Mouse (Mus musculus) T-helper 2 cell (primary cell): ENCODE measurements around the gene Qpctl.

Experiments used
- in situ Hi-C: fragments of 300-600 bp; cut with MboI, MseI; formaldehyde crosslinking; loops from one replicate; pipeline ENCODE4 v1.15.1; 2025; ENCODE audit warnings: high pct_unique_total_duplicates

The Qpctl gene

DNA sequence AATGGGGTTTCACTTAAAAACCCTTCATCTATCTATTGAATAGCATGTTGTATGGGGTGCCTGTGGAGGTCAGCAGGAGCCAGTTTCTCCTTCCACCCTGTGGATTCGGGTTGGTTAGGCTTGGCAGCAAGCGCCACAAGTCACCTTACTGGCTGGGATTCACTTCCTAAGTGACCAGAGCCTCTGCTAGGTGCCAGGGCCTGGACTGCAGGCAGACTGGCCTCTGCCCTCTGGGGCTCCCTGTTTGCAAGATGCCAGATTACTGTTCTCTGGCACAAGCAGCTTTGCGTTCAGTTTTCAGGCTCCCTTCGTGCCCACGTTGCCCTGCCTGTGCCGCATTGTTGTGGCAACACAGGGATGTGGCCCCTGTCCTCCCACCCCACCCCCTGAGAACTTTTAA lies 24.4 kb downstream of the Qpctl start:
- in situ Hi-C loops: no loop called here

DNA sequence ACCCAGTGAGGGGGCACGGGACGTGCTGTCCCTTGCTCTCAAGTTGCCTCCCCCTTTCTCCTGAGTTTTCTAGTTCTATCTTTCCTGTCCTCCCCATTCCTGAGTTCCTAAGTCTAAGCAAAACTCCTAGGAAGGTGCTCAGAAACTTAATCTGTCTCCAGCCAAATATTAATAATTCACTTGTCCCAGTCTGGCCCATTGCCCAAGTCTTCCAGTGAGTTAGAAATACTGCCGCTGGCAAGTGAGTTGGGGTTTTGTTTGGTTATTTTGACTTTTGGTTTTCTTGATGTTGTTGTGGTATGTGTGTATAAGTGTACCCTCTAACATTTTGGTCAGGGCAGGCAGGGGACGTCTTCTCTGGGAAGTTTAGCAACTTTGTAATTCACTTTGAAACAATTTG lies 27.4 kb downstream of the Qpctl start:
- in situ Hi-C loops: no loop called here

DNA sequence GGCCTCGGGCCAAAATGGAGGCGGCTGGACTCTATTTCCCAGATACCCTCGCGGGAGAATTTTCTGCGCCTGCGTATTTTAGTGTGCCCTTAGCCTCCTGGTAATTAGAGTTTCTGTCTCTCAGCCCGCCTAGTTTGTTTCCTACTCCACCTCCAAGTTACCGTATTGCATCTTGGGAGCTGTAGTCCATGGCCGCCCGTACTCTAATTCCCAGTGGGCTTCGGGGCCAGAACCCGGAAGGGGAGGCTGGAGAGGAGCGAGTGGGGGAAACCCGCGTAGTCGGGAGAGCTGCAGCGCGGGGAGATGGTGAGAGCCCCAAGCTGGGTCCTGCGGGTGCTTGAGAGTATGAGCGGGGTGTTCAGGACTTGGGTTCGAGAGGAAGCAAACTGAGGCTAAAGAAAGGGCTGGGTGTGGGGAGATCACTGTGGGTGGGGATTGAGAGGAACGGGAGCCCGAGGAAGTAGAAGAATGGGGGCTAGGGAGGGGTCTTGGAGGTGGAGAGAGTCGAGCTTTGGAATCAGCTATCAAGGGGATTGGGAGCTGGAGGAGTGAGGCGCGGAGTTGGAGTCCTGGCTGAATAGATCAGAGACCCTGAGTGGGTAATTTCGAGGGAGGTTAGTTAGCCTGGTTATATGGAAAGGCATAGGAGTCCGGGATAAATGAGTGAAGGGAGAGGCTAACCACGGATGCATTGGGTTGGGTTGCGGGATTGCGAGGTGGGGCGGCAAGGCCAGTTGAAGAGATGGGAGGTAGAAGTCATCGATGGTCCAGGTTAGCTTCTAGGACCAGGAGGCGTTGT lies 29.3 kb downstream of the Qpctl start, which contains the start of gene Fbxo46:
TSS of gene Fbxo46 (plus strand) at position 229 of the 799 bp plus-strand sequence.
- in situ Hi-C loops: no loop called here

DNA sequence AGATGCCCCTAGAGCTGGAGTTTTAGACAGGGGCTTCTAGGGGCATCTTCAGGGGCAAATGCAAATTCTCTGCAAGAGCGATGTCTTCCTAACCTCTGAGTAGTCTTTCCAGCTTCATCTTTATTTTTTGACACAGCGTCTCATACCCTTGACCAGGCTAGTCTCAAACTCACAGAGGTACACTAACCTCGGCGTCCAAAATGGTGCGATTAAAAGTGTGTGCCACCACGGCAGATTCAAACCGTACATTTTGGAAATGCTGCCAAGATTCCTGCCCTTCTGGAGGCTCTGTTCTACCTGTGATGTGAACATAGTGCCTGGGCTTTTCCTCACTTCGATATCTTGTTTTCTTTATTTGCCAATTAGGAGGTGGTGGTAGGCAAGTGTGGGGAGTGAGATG lies 30.0 kb downstream of the Qpctl start:
- in situ Hi-C loops: no loop called here

DNA sequence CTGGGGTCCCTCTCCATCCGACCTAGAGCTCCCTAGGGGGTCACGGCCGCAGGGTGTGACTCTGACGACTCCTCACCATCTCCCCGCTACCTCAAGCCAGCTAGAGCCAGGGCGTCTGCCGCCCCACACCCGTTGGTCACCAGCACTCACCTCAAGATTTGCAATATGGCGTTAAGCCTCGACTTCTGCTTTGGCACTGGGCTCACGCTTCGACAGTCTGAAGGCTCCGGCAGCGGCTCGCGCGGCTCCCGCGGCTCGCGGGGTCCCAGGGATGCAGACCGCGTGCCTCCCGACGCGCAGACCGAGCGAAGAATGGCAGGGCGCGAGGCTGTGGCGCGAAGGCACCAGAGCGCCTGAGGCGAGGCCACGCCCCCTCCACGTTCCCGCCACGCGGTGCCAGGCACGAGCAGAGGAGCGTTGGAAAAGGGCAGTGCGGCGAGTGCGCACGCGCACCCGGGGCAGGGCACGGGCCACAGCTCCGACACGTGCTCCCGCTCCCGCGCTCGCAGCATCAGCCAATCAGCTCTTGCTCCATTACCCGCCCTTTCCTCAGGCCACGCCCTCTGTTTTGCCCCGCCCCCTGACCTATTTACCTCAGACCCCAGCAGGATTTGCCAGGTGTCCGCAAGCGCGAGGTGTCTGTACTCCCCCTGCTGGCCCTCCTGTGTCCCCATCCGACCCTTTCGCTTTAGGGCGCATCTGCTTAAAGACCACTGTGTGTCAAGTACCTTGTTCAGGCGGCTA lies 30.9 kb downstream of the Qpctl start, which contains the start of gene Gm4969:
TSS of gene Gm4969 (minus strand) at position 341 of the 744 bp plus-strand sequence.
- in situ Hi-C loops: no loop called here

DNA sequence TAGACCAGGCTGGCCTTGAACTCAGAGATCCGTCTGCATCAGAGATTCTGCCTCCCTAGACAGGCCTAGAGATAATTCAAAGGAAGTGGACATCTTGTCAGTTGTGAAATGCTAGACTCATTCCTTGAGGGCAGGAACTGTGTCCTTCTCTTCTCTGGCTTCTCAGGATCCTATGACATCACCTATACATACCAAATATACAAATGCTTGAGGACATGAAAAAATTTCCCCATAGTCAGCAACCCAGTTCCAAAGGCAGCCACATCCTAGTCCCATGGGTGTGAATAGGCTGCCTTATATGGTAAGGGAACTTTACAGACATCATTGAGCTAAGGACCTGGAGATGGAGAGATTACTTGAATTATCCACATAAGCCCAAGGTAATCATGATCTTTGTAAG lies 39.5 kb downstream of the Qpctl start:
- in situ Hi-C loops: no loop called here

DNA sequence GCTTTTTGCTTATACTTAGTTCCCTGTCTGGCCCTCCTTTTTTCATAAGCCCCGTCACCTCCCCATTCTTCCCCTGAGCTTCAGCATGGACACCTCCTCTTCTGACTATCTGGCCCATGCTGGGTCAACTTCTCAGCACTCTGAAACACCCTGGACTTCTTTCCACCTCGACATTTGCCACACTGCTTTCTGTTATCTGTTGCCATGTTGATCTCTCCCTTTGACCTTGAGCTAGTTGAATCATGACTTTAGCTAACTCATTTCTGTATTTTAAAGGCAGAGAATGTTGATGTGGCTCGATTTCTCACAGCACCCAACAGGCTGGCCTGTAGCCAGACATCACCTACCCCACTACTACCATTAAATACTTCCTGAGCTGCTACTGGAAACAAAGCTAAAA lies 41.7 kb downstream of the Qpctl start:
- in situ Hi-C loops: no loop called here

DNA sequence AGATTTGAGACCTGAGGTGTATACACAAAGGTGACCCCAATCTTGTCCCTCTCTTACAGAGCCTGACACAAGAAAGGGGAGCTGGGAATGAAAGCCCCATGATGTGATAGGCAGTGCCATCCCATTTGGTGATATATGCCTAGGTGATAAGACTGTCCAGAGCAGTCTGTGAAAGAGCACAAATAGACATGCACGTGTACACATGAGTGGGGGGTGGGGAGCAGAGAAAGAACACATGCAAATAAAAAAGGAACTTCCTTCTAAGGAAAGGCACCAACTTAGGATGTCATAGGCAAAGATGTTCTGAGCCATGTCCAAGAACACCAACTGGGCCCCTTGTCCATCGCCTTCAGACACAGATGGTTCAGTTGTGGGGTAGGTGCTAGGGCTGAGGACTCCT lies 44.6 kb downstream of the Qpctl start:
- in situ Hi-C loops: no loop called here

DNA sequence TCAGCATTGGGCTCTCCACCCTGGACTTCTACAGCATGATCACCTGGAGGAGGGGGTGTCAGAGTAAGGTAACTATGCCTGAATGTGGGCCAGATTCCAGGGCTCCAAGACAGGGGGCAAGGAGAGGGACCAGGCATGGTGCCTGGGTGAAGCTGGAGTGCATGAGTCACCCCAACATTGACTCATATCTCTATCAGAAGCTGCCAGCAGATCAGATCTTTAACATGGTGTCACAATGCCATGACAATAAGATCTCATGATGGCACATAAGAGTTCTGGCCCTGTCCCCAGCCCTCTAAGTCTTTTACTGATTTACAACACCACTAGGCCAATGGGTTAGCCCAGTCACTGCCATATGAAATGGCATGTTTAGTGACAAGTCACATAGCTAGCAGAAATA lies 45.4 kb downstream of the Qpctl start:
- in situ Hi-C loops: no loop called here

DNA sequence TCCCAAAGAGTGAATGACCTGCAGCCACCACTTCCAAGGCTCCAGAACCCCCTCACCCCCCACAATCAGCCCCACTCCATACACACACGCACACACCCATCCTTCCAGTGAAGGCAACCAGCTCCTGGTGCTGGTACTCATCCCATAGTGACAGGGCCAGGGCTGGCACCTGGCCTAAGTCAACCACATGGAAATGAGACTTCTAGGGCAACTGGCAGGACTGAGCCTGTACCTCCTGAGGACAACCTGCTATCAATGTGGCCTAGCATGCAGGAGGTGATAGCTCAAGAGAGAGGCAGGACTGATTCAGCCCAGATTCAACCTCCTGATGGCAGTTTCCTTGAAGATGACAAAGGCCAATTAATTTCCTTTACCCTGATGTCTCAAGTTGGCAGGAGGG lies 48.8 kb downstream of the Qpctl start:
- in situ Hi-C loops: no loop called here

DNA sequence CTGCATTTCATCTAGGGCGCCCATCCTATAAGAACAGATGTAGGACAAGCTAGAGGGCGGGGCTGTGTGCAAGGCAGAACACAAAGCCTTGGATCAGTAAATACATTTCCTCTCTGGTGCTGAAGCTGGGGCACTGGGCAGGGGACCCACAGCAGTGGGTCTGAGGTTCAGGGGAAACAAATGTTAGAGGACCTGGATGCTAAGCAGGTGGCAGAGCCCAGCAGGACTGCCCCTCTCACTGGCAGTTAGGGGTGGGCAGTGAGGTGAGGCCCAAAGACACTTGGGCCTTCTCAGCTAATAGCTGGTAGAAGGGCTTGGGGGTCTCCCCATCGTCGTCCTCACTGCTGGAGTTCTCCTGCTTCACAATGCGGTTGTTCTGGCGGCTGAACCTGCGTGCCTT lies 50.3 kb downstream of the Qpctl start:
- in situ Hi-C loops: no loop called here

DNA sequence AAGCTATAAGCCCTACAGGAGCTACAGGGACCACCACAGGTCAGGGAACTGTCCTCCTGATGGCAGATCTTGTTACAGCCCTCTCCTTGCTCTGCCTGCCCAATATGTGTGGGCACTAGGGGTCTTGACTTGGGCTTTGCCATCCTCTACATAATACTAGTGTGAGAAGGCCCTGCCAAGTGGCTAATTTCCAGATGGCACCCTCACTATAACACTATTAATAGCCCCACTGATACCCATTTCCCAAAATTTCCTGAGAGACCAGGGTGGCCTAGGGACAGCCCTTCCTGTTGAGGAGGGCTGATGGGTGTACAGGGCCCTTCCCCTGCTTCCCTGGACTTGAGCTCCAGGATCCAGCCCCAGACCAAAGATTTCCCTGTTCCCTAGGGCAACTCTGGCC lies 51.2 kb downstream of the Qpctl start:
- in situ Hi-C loops: no loop called here

DNA sequence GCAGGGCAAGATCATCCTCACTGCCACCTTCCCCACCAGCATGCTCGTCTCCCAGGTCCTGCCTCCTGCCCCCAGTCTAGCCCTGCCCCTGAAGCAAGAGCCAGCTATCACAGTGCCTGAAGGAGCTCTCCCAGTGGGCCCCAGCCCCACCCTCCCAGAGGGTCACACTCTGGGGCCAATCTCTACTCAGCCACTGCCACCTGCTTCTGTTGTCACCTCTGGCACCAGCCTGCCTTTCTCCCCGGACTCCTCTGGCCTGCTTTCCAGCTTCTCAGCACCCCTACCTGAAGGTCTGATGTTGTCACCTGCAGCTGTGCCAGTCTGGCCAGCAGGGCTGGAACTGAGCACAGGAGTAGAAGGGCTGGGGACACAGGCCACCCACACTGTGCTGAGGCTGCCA lies 51.9 kb downstream of the Qpctl start:
- in situ Hi-C loops: no loop called here

DNA sequence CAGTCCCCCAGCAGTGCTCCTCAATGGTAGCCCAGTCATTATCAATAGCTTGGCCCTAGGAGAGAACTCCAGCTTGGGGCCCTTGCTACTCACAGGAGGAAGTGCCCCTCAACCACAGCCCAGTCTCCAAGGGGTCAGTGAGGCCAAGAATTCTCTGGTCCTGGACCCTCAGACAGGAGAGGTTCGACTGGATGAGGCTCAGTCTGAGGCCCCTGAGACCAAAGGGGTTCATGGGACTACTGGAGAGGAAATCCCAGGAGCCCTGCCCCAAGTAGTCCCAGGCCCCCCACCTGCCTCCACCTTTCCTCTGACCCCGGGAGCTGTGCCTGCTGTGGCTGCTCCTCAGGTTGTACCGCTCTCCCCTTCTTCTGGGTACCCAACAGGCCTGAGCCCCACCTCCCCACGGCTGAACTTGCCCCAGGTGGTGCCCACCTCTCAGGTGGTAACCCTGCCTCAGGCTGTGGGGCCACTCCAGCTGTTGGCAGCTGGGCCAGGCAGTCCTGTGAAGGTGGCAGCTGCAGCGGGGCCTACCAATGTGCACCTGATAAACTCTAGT lies 52.6 kb downstream of the Qpctl start:
- in situ Hi-C loops: no loop called here

DNA sequence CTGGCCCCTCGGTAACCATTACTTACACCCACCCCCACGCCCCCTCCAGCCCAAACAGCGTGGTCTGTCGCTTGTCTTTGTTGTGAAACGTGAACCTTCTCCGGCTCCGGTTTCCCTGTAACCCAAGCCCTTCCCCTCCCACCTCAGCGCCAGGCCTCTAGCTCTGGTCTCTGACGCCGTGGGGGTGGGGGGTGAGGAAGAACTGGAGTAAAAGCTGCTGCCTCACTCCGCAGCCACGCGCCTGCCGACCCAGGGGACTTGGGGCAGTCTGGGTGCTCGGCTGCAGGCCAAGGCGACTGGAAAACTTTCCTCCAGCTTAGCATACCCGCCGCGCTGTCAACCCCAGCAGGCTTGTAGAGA lies 53.4 kb downstream of the Qpctl start:
- in situ Hi-C loops: no loop called here

DNA sequence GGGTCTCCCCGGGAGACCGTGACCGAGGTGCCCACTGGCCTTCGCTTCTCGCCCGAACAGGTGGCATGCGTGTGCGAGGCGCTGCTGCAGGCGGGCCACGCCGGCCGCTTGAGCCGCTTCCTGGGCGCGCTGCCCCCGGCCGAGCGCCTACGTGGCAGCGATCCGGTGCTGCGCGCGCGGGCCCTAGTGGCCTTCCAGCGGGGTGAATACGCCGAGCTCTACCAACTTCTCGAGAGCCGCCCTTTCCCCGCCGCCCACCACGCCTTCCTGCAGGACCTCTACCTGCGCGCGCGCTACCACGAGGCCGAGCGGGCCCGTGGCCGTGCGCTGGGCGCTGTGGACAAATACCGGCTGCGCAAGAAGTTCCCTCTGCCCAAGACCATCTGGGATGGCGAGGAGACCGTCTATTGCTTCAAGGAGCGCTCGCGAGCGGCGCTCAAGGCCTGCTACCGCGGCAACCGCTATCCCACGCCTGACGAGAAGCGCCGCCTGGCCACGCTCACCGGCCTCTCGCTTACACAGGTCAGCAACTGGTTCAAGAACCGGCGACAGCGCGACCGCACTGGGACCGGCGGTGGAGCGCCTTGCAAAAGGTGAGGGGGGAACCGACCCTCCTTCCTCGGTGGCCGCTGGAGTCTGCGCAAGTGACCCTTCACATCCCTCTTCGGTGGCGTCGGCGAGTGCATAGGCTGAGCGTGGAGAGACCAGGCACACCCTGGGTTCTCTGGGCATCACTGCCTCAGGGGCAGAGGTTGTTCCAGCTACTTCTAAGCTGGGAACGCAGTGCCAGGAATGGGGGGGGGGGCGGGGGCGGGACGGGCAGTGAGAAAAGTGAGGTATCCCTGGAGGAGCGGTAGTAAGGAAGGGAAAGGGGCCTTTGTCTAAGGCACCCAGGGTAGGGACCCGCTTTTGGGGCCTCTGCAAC lies 54.0 kb downstream of the Qpctl start:
- in situ Hi-C loops: no loop called here

DNA sequence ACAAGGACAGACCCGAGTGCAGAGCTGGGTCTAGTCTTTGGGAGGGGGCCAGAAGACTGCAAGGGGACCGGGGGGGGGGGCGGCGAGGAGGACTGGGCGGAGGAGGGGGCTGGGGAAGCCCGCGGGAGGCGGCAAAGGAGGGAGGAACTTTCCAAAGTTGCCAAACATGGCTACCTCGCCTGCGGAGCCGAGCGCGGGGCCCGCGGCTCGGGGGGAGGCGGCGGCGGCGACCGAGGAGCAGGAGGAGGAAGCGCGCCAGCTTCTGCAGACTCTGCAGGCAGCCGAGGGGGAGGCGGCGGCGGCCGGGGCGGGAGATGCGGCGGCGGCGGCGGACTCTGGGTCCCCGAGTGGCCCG lies 54.6 kb downstream of the Qpctl start, which contains the start of gene Six5:
TSS of gene Six5 (plus strand) at position 124 of the 355 bp plus-strand sequence.
- in situ Hi-C loops: no loop called here

DNA sequence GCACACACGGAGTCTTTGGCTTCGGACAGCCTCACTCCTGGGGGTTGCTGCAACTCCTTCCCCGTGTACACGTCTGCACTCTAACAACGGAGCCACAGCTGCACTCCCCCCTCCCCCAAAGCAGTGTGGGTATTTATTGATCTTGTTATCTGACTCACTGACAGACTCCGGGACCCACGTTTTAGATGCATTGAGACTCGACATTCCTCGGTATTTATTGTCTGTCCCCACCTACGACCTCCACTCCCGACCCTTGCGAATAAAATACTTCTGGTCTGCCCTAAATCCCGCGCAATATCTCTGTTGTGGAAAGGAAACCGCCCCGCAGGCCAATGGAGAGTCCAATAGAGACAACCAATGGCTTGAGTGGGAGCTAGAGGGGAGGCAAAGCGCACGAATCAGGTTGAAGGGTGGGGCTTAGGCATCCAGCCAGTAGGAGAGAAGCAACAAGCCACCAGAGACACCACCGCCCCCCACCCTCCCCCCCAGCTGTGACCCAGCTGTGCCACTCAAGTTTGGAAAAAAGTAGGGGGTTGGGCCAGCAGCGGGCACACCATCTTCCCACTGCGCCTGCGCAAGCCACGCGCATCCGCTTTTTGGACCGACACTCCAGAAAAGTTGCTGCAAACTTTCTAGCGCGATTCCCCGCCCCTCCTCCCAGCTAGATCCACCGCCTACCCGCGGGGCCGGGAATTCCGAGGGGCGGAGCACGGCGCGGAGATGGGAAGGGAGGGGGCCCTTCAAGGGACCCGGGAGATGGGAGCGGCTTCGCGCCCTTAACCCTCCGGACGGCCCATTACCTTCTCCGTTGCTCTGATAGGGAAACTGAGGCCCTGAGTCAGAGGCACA lies 55.3 kb downstream of the Qpctl start:
- in situ Hi-C loops: no loop called here

DNA sequence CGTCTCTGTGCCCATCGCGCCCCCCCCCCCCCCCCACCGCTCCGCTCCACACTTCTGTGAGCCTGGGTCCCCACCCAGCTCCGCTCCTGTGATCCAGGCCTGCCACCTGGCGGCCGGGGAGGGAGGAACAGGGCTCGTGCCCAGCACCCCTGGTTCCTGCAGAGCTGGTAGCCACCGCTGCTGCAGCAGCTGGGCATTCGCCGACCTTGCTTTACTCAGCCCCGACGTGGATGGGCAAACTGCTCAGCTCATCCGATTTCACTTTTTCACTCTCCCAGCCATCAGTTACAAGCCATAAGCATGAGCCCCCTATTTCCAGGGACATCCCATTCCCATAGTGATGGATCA lies 55.9 kb downstream of the Qpctl start:
- in situ Hi-C loops: no loop called here

DNA sequence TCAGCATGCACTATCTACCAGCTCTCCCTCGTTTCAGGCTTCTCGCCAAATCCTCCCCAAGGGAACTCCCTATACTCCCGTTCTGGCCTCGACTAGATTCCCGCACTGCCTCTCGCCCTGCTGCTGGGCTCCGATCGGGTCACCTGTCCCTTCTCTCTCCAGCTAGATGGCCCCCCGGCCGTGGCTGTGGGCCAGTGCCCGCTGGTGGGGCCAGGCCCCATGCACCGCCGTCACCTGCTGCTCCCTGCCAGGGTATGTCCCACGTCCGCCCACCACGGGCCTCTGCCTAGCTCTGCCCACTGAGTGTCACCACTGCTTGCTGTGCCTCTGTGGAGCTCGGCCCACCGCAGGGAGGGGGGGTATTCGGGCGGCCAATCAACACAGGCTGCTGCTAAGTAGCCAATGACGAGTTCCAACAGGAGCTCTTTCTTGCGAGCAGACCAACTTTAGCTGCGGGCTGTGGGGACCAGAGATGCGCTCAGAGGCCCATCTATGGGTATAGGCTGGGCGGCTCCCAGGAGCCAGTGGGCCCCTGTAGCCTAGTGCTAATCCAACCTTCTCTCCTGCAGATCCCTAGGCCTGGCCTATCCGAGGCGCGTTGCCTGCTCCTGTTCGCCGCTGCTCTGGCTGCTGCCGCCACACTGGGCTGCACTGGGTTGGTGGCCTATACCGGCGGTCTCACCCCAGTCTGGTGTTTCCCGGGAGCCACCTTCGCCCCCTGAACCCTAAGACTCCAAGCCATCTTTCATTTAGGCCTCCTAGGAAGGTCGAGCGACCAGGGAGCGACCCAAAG lies 56.5 kb downstream of the Qpctl start:
- in situ Hi-C loops: no loop called here
